Mouse (Mus musculus): ENCODE data around the gene Stk38. TPM values are rescaled to one million over a fixed set of nuclear protein-coding genes. Genes with fewer than 3 reads are reported as not detected.
A peak's percentile ranks its signal among the peaks of the same experiment; 100 is the strongest.

Stk38 gene
- polyA plus RNA-seq, 1 experiment from 2014 or later: 71.8 TPM

DNA sequence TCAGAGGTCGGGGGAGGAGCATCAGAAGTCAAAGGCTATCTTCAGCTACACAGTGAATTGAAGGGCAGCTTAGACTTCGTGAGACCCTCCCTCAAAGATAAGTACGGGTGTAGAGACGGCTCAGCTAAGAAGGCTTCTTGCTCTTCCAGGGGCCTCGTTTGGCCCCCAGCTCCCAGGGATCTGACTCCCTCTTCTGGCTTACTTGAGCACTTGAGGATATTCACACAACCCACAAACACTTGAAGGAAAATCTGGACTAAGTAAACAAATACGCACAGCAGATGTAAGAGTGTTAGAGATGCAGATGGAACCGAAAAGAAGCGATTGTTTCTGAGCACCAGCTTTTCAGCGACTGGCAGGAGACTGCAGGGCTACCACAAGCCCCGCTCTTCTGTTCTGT, 47.2 kb downstream of the Stk38 start:
- H3K36me3 ChIP-seq (ENCODE audit: control insufficient read depth, insufficient read depth, low read length): peaks cover 33% of the 10 kb centered on the region
- 80% methylated on average over 10 of the region's 10 CpGs for WGBS

DNA sequence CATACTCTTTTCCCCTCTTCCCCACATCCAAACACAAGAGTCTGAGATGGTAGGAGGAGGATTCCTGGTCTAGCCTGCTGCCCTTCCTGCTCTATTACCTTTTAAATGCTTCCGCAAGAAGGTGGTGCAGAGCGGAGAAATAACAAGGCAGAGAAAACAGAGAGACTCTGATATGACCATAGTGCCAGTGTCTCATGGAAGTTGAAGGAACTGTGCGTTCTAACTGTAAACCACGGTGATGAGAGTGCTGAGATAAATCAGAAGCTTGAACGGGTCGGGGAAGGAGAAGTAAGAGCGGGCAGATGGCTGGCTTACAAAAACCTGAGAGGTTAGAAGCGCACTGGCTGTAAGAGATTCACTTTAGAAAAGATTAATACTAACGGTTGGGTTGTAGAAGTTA, 53.4 kb downstream of the Stk38 start:
- H3K27ac ChIP-seq (ENCODE audit: low read depth, low read length): no peak overlapping the region
- H3K36me3 ChIP-seq (ENCODE audit: control insufficient read depth, insufficient read depth, low read length): no peaks in the 10 kb centered on the region
- no peak overlapping the region for H3K4me3 ChIP-seq (ENCODE audit: low read length)
- H3K9ac ChIP-seq (ENCODE audit: low read depth, low read length): no peak overlapping the region
- H3K9me3 ChIP-seq (ENCODE audit: control insufficient read depth, low read length): no peaks in the 10 kb centered on the region
- 95% methylated on average over 9 of the region's 9 CpGs for WGBS
- no peak overlapping the region; the same call in 1 of the 2 replicates for H3K4me2 ChIP-seq (ENCODE audit: low read length)
- ATAC-seq: no peak
- peaks cover 19% of the 10 kb centered on the region for H3K4me1 ChIP-seq (ENCODE audit: control insufficient read depth, insufficient read depth, low read depth, low read length)
- no peaks in the 10 kb centered on the region for H3K27me3 ChIP-seq (replicated peaks; ENCODE audit: control insufficient read depth, insufficient read depth, low read length)

More for the DNA sequence above, 47.2 kb downstream of the Stk38 start:
- no peak overlapping the region for H3K4me3 ChIP-seq (ENCODE audit: low read length)
- ATAC-seq: no peak
- no peak overlapping the region for H3K9ac ChIP-seq (ENCODE audit: low read depth, low read length)
- H3K27me3 ChIP-seq (replicated peaks; ENCODE audit: control insufficient read depth, insufficient read depth, low read length): no peaks in the 10 kb centered on the region
- H3K4me1 ChIP-seq (ENCODE audit: control insufficient read depth, insufficient read depth, low read depth, low read length): no peaks in the 10 kb centered on the region
- no peak overlapping the region for H3K27ac ChIP-seq (ENCODE audit: low read depth, low read length)
- no peak overlapping the region for H3K4me2 ChIP-seq (ENCODE audit: low read length)
- no peaks in the 10 kb centered on the region for H3K9me3 ChIP-seq (ENCODE audit: control insufficient read depth, low read length)

DNA sequence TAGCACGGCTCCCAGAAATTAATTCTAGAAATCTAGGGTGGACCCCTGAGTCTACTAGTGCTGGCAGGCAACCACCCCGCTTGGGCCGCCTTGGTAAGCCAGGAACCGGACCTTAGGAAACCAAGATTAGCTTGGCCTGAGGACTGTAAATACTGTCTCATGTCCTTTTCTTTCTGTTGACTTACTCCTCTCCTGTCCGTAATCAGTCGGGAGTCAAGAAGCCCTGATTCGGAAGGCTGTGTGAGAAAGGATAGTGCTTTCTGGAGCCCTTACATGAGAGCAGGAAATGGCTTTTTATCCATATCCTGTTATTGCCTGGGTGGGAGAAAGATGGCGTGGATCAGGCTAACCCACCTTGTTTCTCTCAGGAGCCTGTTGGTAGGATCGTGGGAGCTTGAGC, 54.5 kb downstream of the Stk38 start:
- no peak for ATAC-seq
- Histone ChIP-seq H3K27ac (ENCODE audit: low read depth, low read length) (peak overlapping the region; percentile 96), H3K4me1 (ENCODE audit: control insufficient read depth, insufficient read depth, low read depth, low read length) (peaks cover 19% of the 10 kb centered on the region), H3K27me3 (replicated peaks; ENCODE audit: control insufficient read depth, insufficient read depth, low read length) (no peaks in the 10 kb centered on the region), H3K36me3 (ENCODE audit: control insufficient read depth, insufficient read depth, low read length) (no peaks in the 10 kb centered on the region), H3K9me3 (ENCODE audit: control insufficient read depth, low read length) (no peaks in the 10 kb centered on the region), H3K4me3 (ENCODE audit: low read length) (peak overlapping the region; percentile 76), H3K9ac (ENCODE audit: low read depth, low read length) (peak overlapping the region; percentile 92), H3K4me2 (ENCODE audit: low read length) (peak overlapping the region; percentile 62)
- 22% methylated on average over 9 of the region's 9 CpGs for WGBS

DNA sequence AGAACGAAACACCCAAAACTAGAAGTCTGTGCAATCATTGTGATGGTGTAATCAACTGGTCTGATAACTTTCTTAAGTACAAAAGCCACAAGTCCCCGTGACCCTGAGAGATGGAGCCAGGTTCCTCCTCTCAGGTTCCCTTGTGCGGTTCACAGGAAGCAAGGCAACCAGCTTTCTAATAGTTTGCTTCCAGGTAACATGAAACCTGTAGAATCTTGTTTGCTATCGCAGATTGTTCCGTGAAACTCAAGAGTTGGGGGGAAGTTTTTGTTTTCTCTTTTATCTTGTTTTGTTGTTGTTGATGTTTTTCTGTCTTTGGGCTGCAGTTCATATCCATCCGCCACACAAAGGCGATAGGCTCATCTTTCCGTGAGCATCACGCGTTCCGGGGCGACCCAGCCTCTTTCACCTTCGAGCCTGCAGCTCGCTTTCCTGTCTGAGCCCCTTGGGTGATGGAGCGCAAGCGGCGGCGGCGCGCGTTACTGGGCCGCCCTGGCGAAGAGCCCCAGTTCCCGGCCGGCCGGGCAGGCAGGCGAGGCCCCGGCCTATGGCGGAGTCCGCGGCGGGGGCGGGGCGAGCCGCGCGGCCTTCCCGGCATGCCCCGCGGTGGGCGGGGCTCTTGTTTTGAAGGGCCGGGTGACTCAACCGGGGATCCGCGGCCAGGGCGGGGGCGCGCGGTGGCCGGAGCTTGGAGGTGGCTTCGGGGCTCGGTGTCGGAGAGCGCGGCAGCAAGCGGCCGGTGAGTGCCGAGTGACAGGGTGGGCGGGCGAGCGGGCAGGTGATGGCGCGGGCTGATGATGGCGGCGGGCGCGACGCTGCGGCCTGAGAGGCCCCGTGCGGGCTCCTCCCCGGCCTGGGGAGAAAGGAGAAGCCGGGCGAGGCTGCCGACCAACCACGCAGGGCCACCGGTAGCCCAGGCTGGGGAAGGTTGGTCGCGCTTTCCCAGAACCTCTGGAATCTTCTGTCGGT, 55.7 kb downstream of the Stk38 start, which contains the start of gene Kctd20:
Gene Kctd20, plus strand, starts transcription at position 120 of the 969 bp plus-strand sequence.
- Histone ChIP-seq H3K4me2 (ENCODE audit: low read length) (peak within 1 kb of the TSS; percentile 62), H3K4me1 (ENCODE audit: control insufficient read depth, insufficient read depth, low read depth, low read length) (peaks cover 19% of the 10 kb centered on the region), H3K27ac (ENCODE audit: low read depth, low read length) (peak within 1 kb of the TSS; percentile 96), H3K27me3 (replicated peaks; ENCODE audit: control insufficient read depth, insufficient read depth, low read length) (no peaks in the 10 kb centered on the region), H3K4me3 (ENCODE audit: low read length) (peak within 1 kb of the TSS; percentile 76), H3K9ac (ENCODE audit: low read depth, low read length) (peak within 1 kb of the TSS; percentile 92), H3K9me3 (ENCODE audit: control insufficient read depth, low read length) (no peaks in the 10 kb centered on the region), H3K36me3 (ENCODE audit: control insufficient read depth, insufficient read depth, low read length) (no peaks in the 10 kb centered on the region)
- WGBS: under 1% methylated on average over 61 of the region's 80 CpGs
- peak; percentile 92 for ATAC-seq

DNA sequence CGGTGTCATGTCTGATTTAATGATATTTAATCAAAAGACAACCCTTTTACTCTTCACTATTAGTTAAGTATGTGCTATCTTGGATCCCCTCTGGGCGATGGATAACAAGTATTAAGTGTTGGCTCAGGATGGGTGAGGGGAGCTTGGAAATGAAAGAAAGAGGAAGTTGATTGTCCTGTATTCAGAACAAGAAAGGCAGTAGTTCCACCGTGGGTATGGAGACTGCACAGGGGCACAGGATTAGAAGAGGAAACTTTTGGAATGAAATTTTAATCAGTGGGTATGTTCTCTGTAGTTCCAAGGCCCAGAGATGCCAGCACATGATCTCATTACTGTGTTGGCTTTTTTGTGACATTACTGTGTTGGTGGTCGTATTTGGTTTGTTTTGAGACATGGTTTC, 57.0 kb downstream of the Stk38 start:
- no peaks in the 10 kb centered on the region for H3K36me3 ChIP-seq (ENCODE audit: control insufficient read depth, insufficient read depth, low read length)
- no peak overlapping the region for H3K9ac ChIP-seq (ENCODE audit: low read depth, low read length)
- H3K4me2 ChIP-seq (ENCODE audit: low read length): no peak overlapping the region
- no peaks in the 10 kb centered on the region for H3K9me3 ChIP-seq (ENCODE audit: control insufficient read depth, low read length)
- no peaks in the 10 kb centered on the region for H3K27me3 ChIP-seq (replicated peaks; ENCODE audit: control insufficient read depth, insufficient read depth, low read length)
- 73% methylated on average over 4 of the region's 4 CpGs for WGBS
- no peak overlapping the region for H3K4me3 ChIP-seq (ENCODE audit: low read length)
- ATAC-seq: no peak
- H3K27ac ChIP-seq (ENCODE audit: low read depth, low read length): no peak overlapping the region
- H3K4me1 ChIP-seq (ENCODE audit: control insufficient read depth, insufficient read depth, low read depth, low read length): peaks cover 19% of the 10 kb centered on the region

DNA sequence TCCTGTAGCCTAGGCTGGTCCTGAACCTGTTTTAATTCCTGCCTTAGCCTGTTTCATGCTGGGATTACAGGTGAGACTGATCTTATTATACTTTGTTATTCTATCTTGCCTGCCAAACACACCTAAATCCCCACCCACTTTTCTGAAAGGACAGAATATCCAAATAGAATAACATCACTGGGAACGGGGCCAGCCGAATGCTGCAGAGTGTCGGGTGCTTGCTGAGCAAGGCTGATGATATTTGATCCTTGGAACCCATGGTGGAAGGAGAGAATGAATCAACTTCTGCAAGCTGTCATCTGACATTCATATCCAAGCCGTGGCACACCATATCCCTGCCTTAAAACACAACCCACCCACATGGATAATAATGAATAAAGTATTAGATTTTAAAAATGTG, 59.1 kb downstream of the Stk38 start:
- Histone ChIP-seq H3K4me3 (ENCODE audit: low read length) (no peak overlapping the region), H3K27me3 (replicated peaks; ENCODE audit: control insufficient read depth, insufficient read depth, low read length) (no peaks in the 10 kb centered on the region), H3K9me3 (ENCODE audit: control insufficient read depth, low read length) (no peaks in the 10 kb centered on the region), H3K4me1 (ENCODE audit: control insufficient read depth, insufficient read depth, low read depth, low read length) (peaks cover 10% of the 10 kb centered on the region), H3K27ac (ENCODE audit: low read depth, low read length) (no peak overlapping the region), H3K9ac (ENCODE audit: low read depth, low read length) (no peak overlapping the region), H3K36me3 (ENCODE audit: control insufficient read depth, insufficient read depth, low read length) (no peaks in the 10 kb centered on the region), H3K4me2 (ENCODE audit: low read length) (no peak overlapping the region)
- WGBS: 70% methylated on average over 4 of the region's 4 CpGs
- no peak for ATAC-seq

DNA sequence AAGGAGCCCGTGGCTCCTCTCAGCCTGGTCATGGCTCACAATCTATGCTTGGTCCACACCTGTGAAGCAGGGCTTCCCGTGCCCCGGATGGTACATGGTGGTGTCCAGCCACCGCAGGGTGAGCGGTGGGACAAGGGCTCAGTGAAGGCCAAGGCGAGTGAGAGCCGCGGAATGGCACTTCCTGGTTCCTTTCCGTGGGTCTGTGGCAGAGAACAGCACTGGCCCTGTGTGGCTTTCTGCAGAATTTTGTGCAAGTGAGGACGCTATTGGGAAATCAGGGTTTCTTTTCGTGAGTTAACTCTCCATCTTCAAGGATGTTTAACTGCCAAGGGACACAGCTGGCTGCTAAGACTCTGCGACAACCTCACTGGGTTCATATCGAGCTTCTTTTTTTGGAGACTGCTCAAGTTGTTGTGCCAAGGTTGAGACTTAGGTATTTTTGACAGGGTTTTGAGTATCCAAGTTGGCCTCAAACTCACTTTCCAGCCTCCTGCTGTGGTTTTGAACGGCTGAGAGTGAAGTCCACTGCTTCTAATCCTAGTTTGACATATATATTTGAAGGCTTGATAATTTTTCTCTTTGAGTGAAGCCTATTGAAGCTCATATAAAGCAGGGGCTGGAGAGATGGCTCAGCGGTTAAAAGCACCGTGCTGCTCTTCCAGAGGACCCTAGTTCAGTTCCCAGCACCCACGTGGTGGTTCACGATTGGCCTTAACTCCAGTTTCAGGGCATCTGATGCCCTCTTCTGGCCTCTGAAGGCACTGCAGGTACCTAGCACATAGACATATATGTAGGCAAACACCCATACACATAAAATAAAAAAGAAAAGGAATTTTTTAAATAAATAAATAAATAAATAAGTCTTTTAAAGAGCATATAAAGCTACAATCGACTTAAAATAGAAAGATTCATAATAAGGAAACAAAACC, 60.5 kb downstream of the Stk38 start:
- ATAC-seq: no peak
- Histone ChIP-seq H3K27ac (ENCODE audit: low read depth, low read length) (no peak overlapping the region), H3K27me3 (replicated peaks; ENCODE audit: control insufficient read depth, insufficient read depth, low read length) (no peaks in the 10 kb centered on the region), H3K4me2 (ENCODE audit: low read length) (no peak overlapping the region), H3K9ac (ENCODE audit: low read depth, low read length) (no peak overlapping the region), H3K36me3 (ENCODE audit: control insufficient read depth, insufficient read depth, low read length) (no peaks in the 10 kb centered on the region), H3K4me3 (ENCODE audit: low read length) (no peak overlapping the region), H3K4me1 (ENCODE audit: control insufficient read depth, insufficient read depth, low read depth, low read length) (peaks cover 7% of the 10 kb centered on the region), H3K9me3 (ENCODE audit: control insufficient read depth, low read length) (no peaks in the 10 kb centered on the region)
- WGBS: 92% methylated on average over 19 of the region's 19 CpGs

DNA sequence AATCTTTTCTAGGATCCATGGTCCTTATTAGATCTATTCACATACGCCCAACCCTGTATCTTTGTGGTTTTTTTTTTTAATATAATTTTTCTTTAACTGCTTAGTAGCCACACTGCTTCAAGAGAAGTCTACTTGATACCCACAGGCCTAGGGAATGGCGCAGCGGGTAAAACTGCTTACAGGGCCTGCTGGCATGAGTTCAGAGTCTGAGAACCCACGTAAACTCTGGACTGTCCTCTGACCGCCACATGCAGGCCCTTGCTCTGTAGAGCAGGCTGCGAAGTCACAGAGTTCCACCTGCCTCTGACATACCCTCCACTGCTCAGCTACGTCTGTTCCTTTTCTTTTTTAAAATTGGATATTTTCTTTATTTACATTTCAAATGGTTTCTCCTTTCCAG, 63.3 kb downstream of the Stk38 start:
- H3K9ac ChIP-seq (ENCODE audit: low read depth, low read length): no peak overlapping the region
- no peaks in the 10 kb centered on the region for H3K27me3 ChIP-seq (replicated peaks; ENCODE audit: control insufficient read depth, insufficient read depth, low read length)
- no peak for ATAC-seq
- no peaks in the 10 kb centered on the region for H3K4me1 ChIP-seq (ENCODE audit: control insufficient read depth, insufficient read depth, low read depth, low read length)
- H3K9me3 ChIP-seq (ENCODE audit: control insufficient read depth, low read length): no peaks in the 10 kb centered on the region
- no peak overlapping the region for H3K27ac ChIP-seq (ENCODE audit: low read depth, low read length)
- H3K4me3 ChIP-seq (ENCODE audit: low read length): no peak overlapping the region
- H3K4me2 ChIP-seq (ENCODE audit: low read length): no peak overlapping the region
- no peaks in the 10 kb centered on the region for H3K36me3 ChIP-seq (ENCODE audit: control insufficient read depth, insufficient read depth, low read length)
- WGBS: 97% methylated on average over 7 of the region's 7 CpGs

DNA sequence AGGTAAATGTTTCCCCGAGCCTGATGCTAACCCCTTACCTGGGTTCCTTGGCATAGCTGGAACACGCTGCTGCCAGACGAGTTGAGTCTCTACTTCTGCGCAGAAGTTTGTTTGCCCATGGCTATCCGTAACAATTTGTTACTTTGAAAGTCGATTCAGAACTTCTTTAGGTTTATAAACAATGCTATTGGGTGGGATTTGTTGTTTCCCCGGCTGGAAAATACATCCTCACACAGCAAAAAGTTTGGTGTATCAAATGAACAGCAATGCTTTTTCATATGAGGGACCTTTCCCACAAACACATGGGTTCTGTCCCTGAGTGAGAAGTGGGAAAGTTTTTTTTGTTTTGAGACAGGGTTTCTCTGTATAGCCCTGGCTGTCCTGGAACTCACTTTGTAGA, 64.1 kb downstream of the Stk38 start, which contains the start of gene Pxt1:
Gene Pxt1, minus strand, starts transcription at position 101 of the 400 bp plus-strand sequence.
- no peak for ATAC-seq
- 91% methylated on average over 7 of the region's 7 CpGs for WGBS
- no peaks in the 10 kb centered on the region for H3K9me3 ChIP-seq (ENCODE audit: control insufficient read depth, low read length)
- H3K4me3 ChIP-seq (ENCODE audit: low read length): no peak within 1 kb of the TSS
- no peaks in the 10 kb centered on the region for H3K27me3 ChIP-seq (replicated peaks; ENCODE audit: control insufficient read depth, insufficient read depth, low read length)
- no peak within 1 kb of the TSS for H3K27ac ChIP-seq (ENCODE audit: low read depth, low read length)
- no peaks in the 10 kb centered on the region for H3K36me3 ChIP-seq (ENCODE audit: control insufficient read depth, insufficient read depth, low read length)
- no peaks in the 10 kb centered on the region for H3K4me1 ChIP-seq (ENCODE audit: control insufficient read depth, insufficient read depth, low read depth, low read length)
- no peak within 1 kb of the TSS for H3K9ac ChIP-seq (ENCODE audit: low read depth, low read length)
- no peak within 1 kb of the TSS for H3K4me2 ChIP-seq (ENCODE audit: low read length)
